ENCODE assay signal across 24 mouse cellular contexts in the genomic region with DNA sequence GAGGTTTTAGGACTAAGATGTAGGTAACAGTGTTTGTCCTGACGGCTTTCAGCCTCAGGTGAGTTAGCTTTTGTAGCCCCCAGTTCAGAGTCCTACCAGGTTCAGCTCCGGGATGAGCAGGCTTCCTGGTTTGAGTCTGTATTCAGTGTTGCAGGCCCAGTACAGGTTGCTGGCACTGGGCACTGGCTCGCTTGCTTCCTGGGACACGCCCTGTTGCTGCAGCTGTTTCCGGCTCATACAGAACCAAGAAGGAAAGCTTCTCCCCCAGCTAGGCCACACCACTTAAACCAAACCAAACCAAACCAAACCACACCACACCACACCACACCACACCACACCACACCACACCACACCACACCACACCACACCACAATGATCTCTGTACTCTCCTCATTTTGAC.
A peak's percentile ranks its signal among the peaks of the same experiment; 100 is the strongest.
DNase-seq lines count a peak whose midpoint lies in the region; ATAC-seq lines count a peak whose summit lies in the region.
"Had no signal": no experiment of that assay in that cellular context is flagged by ENCODE, and none has a peak within 500 bp of the region (broad histone marks: within the 10 kb centered on the region; RNA-seq: fewer than 3 reads in every experiment).

No protein-coding gene starts in this region.

- H3K27ac ChIP-seq in midbrain, embryonic 10.5 days (replicated peaks), result peak overlapping the region; percentile 49
- no peak overlapping the region for H3K27ac ChIP-seq in midbrain, embryonic 15.5 days
- no peak overlapping the region; the same call in 1 of the 2 replicates for H3K27ac ChIP-seq in liver, embryonic 16.5 days (ENCODE audit: low read length)
- H3K27ac ChIP-seq: embryonic facial prominence, embryonic 12.5 days; forebrain, embryonic 15.5 days; hindbrain, embryonic 13.5 days; kidney, embryonic 15.5 days; neural tube, embryonic 15.5 days; stomach, embryonic 15.5 days had no signal

- H3K9ac ChIP-seq in midbrain, embryonic 15.5 days, result no peak overlapping the region
- no peak overlapping the region for H3K9ac ChIP-seq in liver, embryonic 16.5 days (ENCODE audit: low read depth, low read length)
- H3K9ac ChIP-seq: embryonic facial prominence, embryonic 12.5 days; forebrain, embryonic 15.5 days; hindbrain, embryonic 13.5 days; kidney, embryonic 15.5 days; neural tube, embryonic 15.5 days; stomach, embryonic 15.5 days had no signal

- ATAC-seq in midbrain, embryonic 15.5 days (replicated peaks), result no peak
- ATAC-seq in liver, embryonic 16.5 days (ENCODE audit: low read depth), result peak; percentile 72
- ATAC-seq: forebrain, embryonic 15.5 days had no signal

- peaks cover 12% of the 10 kb centered on the region; the same call in 1 of the 2 replicates for H3K27me3 ChIP-seq in midbrain, embryonic 10.5 days (ENCODE audit: low read depth, poor library complexity, severe bottlenecking)
- no peaks in the 10 kb centered on the region for H3K27me3 ChIP-seq in midbrain, embryonic 15.5 days (replicated peaks)
- H3K27me3 ChIP-seq in liver, embryonic 16.5 days (ENCODE audit: control insufficient read depth, insufficient read depth, low read depth, low read length), result no peaks in the 10 kb centered on the region
- H3K27me3 ChIP-seq: CH12.LX; embryonic facial prominence, embryonic 12.5 days; forebrain, embryonic 15.5 days; hindbrain, embryonic 13.5 days; kidney, embryonic 15.5 days; stomach, embryonic 15.5 days had no signal

- H3K4me3 ChIP-seq in midbrain, embryonic 10.5 days, result no peak overlapping the region
- no peak overlapping the region for H3K4me3 ChIP-seq in midbrain, embryonic 15.5 days
- no peak overlapping the region for H3K4me3 ChIP-seq in liver, embryonic 16.5 days (ENCODE audit: low read depth, low read length)
- H3K4me3 ChIP-seq: embryonic facial prominence, embryonic 12.5 days; forebrain, embryonic 15.5 days; hindbrain, embryonic 13.5 days; kidney, embryonic 15.5 days; neural tube, embryonic 15.5 days; stomach, embryonic 15.5 days had no signal

- DNase-seq in midbrain, embryonic 10.5 days (ENCODE audit: low spot score), result no peak
- DNase-seq in MEL-GATA-1-ER (ENCODE audit: extremely low read depth, low read depth), result peak; percentile 62
- peak; percentile 62 for DNase-seq in liver
- DNase-seq in layer of hippocampus, postnatal 36 days, result no peak
- no peak for DNase-seq in thymus, postnatal 10 days (ENCODE audit: low spot score in 2 of 2)
- no peak for DNase-seq in frontal cortex, postnatal 25 days (ENCODE audit: low spot score in 2 of 2)
- DNase-seq: B cell, adult 2 months; cerebellum, adult 11 months; gastrocnemius, postnatal 36 days; kidney, adult 11 months; lung, adult 18-20 months; lung, postnatal 14 days; right cerebral cortex, adult 18-20 months; right cerebral cortex, postnatal 4 days; thymus, adult 18-20 months had no signal

- no peak overlapping the region for H3K4me2 ChIP-seq in midbrain, embryonic 15.5 days
- peak overlapping the region; percentile 19; the same call in 1 of the 2 replicates for H3K4me2 ChIP-seq in liver, embryonic 16.5 days (ENCODE audit: low read depth, low read length)
- H3K4me2 ChIP-seq: embryonic facial prominence, embryonic 12.5 days; forebrain, embryonic 15.5 days; hindbrain, embryonic 13.5 days; kidney, embryonic 15.5 days; neural tube, embryonic 15.5 days; stomach, embryonic 15.5 days had no signal

- WGBS in midbrain, embryonic 10.5 days, result 85% methylated on average over 5 of the region's 5 CpGs
- 86% methylated on average over 5 of the region's 5 CpGs for WGBS in midbrain, embryonic 15.5 days
- WGBS in liver, embryonic 16.5 days (ENCODE audit: insufficient replicate concordance), result 46% methylated on average over 5 of the region's 5 CpGs

- no peaks in the 10 kb centered on the region for H3K9me3 ChIP-seq in midbrain, embryonic 10.5 days (replicated peaks)
- no peaks in the 10 kb centered on the region for H3K9me3 ChIP-seq in midbrain, embryonic 15.5 days
- H3K9me3 ChIP-seq in liver, embryonic 16.5 days (replicated peaks; ENCODE audit: control insufficient read depth, low read length), result no peaks in the 10 kb centered on the region
- H3K9me3 ChIP-seq: embryonic facial prominence, embryonic 12.5 days; forebrain, embryonic 15.5 days; hindbrain, embryonic 13.5 days; kidney, embryonic 15.5 days; neural tube, embryonic 15.5 days; stomach, embryonic 15.5 days had no signal

- H3K4me1 ChIP-seq in midbrain, embryonic 10.5 days, result peaks cover 22% of the 10 kb centered on the region
- no peaks in the 10 kb centered on the region for H3K4me1 ChIP-seq in midbrain, embryonic 15.5 days
- H3K4me1 ChIP-seq in liver, embryonic 16.5 days (ENCODE audit: control insufficient read depth, low read depth, low read length), result peaks cover 11% of the 10 kb centered on the region
- H3K4me1 ChIP-seq: embryonic facial prominence, embryonic 12.5 days; forebrain, embryonic 15.5 days; hindbrain, embryonic 13.5 days; kidney, embryonic 15.5 days; neural tube, embryonic 15.5 days; stomach, embryonic 15.5 days had no signal

- H3K36me3 ChIP-seq in midbrain, embryonic 10.5 days, result no peaks in the 10 kb centered on the region
- H3K36me3 ChIP-seq in midbrain, embryonic 15.5 days (replicated peaks), result no peaks in the 10 kb centered on the region
- H3K36me3 ChIP-seq in liver, embryonic 16.5 days (ENCODE audit: control insufficient read depth, insufficient read depth), result no peaks in the 10 kb centered on the region
- H3K36me3 ChIP-seq: embryonic facial prominence, embryonic 12.5 days; forebrain, embryonic 15.5 days; hindbrain, embryonic 13.5 days; kidney, embryonic 15.5 days; neural tube, embryonic 15.5 days; stomach, embryonic 15.5 days had no signal

Comparison
In these comparisons a context has a peak if more than half of its experiments do, and no peak if none do; other contexts are left out.
1. DNase-seq: peak in MEL-GATA-1-ER (single experiment) and liver (single experiment); none in midbrain, embryonic 10.5 days (single experiment), layer of hippocampus, postnatal 36 days (0 of 2), thymus, postnatal 10 days (0 of 2) and frontal cortex, postnatal 25 days (0 of 2).